Mouse (Mus musculus): ENCODE measurements around the gene Iqgap1. TPM values are rescaled to one million over a fixed set of nuclear protein-coding genes. Genes with fewer than 3 reads are reported as not detected.

The Iqgap1 gene
- polyA plus RNA-seq, 1 experiment from 2014 or later: 14.4 TPM

DNA sequence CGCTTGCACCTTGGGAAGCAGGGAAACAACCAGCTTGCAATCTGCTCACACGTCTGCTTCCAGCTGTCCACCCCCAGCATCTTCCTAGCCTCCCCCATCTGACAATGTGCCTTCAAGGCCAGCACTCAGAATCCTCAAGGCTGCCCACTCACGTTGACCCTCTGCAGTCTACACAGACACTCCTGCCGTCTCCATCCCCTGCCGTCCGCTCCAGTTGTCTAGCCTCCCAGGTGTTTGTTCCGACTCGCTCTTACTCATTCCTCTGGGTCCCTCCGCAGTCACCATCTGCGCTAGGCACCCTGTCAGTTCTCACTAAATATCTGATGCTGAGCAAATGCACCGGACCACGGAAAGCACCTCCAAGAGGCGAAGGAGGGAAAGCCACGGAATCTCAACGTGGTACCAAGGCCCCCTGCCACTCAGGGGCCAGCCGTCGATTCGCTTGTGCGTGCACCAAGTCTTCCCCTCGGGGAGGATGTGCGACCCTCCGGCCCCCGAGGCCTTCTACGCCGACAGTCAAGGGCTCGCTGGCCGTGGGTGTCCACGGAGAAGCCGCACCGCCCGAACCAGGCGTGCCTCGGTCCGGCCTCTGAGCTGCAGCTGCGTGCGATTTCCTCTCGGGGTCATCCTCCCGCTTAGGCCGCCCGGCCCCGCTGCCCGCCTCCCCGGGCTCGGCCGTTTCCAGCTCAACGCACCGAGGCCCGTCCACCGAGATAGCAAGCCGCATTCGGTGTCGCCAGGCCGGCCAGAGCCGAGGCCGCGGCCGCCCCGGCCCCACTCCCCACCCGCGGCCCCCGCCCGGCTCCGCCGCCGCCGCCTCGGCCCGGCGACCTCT, 137.8 kb downstream of the Iqgap1 start:
- no peak for ATAC-seq (ENCODE audit: insufficient read depth)
- H3K27me3 ChIP-seq: no peaks in the 10 kb centered on the region
- peaks cover 39% of the 10 kb centered on the region for H3K4me1 ChIP-seq (replicated peaks)
- peak overlapping the region; percentile 86 for H3K9ac ChIP-seq
- H3K9me3 ChIP-seq (replicated peaks): no peaks in the 10 kb centered on the region
- 2% methylated on average over 69 of the region's 69 CpGs for WGBS (ENCODE audit: insufficient replicate concordance)
- H3K4me2 ChIP-seq: peak overlapping the region; percentile 99
- H3K36me3 ChIP-seq (replicated peaks): no peaks in the 10 kb centered on the region
- peak overlapping the region; percentile 83 for H3K4me3 ChIP-seq (replicated peaks)
- H3K27ac ChIP-seq (replicated peaks): peak overlapping the region; percentile 88

GRCm38 (mm10) chr7:80685639-80686038, 140.1 kb downstream of the Iqgap1 start:
- ATAC-seq (ENCODE audit: insufficient read depth): no peak
- 26% methylated on average over 5 of the region's 5 CpGs for WGBS (ENCODE audit: insufficient replicate concordance)
- H3K4me1 ChIP-seq (replicated peaks): peaks cover 52% of the 10 kb centered on the region

GRCm38 (mm10) chr7:80682630-80683029, 143.1 kb downstream of the Iqgap1 start:
- no peak overlapping the region for H3K4me2 ChIP-seq
- H3K4me3 ChIP-seq (replicated peaks): no peak overlapping the region
- ATAC-seq (ENCODE audit: insufficient read depth): peak; percentile 18; the same call in 1 of the 2 replicates
- H3K36me3 ChIP-seq (replicated peaks): no peaks in the 10 kb centered on the region
- H3K4me1 ChIP-seq (replicated peaks): peaks cover 48% of the 10 kb centered on the region
- no peak overlapping the region for H3K27ac ChIP-seq (replicated peaks)
- no peak overlapping the region for H3K9ac ChIP-seq
- 14% methylated on average over 1 of the region's 1 CpGs for WGBS (ENCODE audit: insufficient replicate concordance)
- H3K9me3 ChIP-seq (replicated peaks): no peaks in the 10 kb centered on the region
- H3K27me3 ChIP-seq: no peaks in the 10 kb centered on the region

More at GRCm38 (mm10) chr7:80685639-80686038, 140.1 kb downstream of the Iqgap1 start:
- Histone ChIP-seq H3K27me3 (no peaks in the 10 kb centered on the region), H3K27ac (replicated peaks) (no peak overlapping the region), H3K4me3 (replicated peaks) (no peak overlapping the region), H3K9ac (no peak overlapping the region), H3K4me2 (no peak overlapping the region), H3K9me3 (replicated peaks) (no peaks in the 10 kb centered on the region), H3K36me3 (replicated peaks) (no peaks in the 10 kb centered on the region)

GRCm38 (mm10) chr7:80680218-80680847, 145.4 kb downstream of the Iqgap1 start:
- ATAC-seq (ENCODE audit: insufficient read depth): no peak
- 9% methylated on average over 12 of the region's 12 CpGs for WGBS (ENCODE audit: insufficient replicate concordance)
- Histone ChIP-seq H3K4me1 (replicated peaks) (peaks cover 34% of the 10 kb centered on the region), H3K9me3 (replicated peaks) (no peaks in the 10 kb centered on the region), H3K9ac (0 out of 2 replicates have a peak overlapping the region, but pooled peaks have one; percentile 19), H3K36me3 (replicated peaks) (no peaks in the 10 kb centered on the region), H3K4me2 (peak overlapping the region; percentile 29), H3K4me3 (replicated peaks) (no peak overlapping the region; the same call in 1 of the 2 replicates), H3K27me3 (no peaks in the 10 kb centered on the region), H3K27ac (replicated peaks) (no peak overlapping the region)

DNA sequence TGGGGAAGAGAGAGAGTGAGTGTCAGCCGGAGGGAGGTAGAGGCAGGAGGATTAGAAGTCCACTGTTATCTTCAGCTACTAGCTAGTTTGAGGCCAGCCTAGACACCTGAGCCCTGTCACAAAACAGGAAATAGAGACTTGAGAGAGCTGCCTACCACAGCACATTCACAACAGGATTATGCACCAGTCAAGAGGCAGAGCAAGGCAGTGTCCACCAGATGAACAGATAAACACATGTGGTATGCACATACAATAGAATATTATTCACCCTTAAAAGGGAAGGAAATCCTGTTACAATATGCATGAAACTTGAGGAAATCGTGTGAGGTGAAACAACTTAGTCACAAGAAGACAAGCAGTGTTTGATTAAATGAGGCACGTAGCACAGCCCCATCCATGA, 153.5 kb downstream of the Iqgap1 start:
- Histone ChIP-seq H3K36me3 (replicated peaks) (no peaks in the 10 kb centered on the region), H3K4me3 (replicated peaks) (no peak overlapping the region), H3K4me2 (no peak overlapping the region), H3K9ac (no peak overlapping the region), H3K27me3 (no peaks in the 10 kb centered on the region), H3K9me3 (replicated peaks) (no peaks in the 10 kb centered on the region), H3K4me1 (replicated peaks) (peaks cover 12% of the 10 kb centered on the region), H3K27ac (replicated peaks) (no peak overlapping the region)
- 41% methylated on average over 3 of the region's 3 CpGs for WGBS (ENCODE audit: insufficient replicate concordance)
- ATAC-seq (ENCODE audit: insufficient read depth): no peak

- Histone ChIP-seq H3K4me2 (no peak overlapping the region), H3K9ac (no peak overlapping the region), H3K27me3 (no peaks in the 10 kb centered on the region), H3K36me3 (replicated peaks) (no peaks in the 10 kb centered on the region), H3K9me3 (replicated peaks) (no peaks in the 10 kb centered on the region), H3K4me3 (replicated peaks) (no peak overlapping the region), H3K27ac (replicated peaks) (no peak overlapping the region), H3K4me1 (replicated peaks) (peaks cover 26% of the 10 kb centered on the region)
- WGBS (ENCODE audit: insufficient replicate concordance): 72% methylated on average over 6 of the region's 6 CpGs
- ATAC-seq (ENCODE audit: insufficient read depth): no peak
Observed at GRCm38 (mm10) chr7:80670889-80671288, 154.9 kb downstream of the Iqgap1 start.

DNA sequence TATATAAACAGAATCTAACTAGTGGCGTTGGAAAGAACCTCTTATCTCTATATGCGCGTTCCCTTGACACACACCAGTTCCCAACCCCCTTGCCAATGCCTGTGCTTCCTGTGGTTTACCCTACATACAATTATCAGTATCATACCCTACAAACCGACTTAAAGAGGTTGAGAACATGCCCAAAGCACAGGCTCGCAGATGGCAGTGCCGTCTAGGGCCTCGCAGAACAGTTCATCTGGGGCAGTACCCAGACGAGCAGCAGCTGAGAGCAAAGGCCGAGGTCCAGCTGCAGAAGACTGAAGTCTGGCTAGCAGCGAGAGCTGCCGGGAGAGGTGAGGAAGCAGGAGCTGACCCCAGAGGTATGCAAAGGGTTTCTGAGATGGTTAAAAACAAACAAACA, 158.6 kb downstream of the Iqgap1 start:
- H3K27ac ChIP-seq (replicated peaks): peak overlapping the region; percentile 57; the same call in 1 of the 2 replicates
- no peaks in the 10 kb centered on the region for H3K27me3 ChIP-seq
- H3K4me1 ChIP-seq (replicated peaks): peaks cover 37% of the 10 kb centered on the region
- WGBS (ENCODE audit: insufficient replicate concordance): 5% methylated on average over 11 of the region's 11 CpGs
- H3K4me2 ChIP-seq: peak overlapping the region; percentile 54
- no peak overlapping the region for H3K9ac ChIP-seq
- no peaks in the 10 kb centered on the region for H3K36me3 ChIP-seq (replicated peaks)
- no peaks in the 10 kb centered on the region for H3K9me3 ChIP-seq (replicated peaks)
- no peak overlapping the region for H3K4me3 ChIP-seq (replicated peaks)
- ATAC-seq (ENCODE audit: insufficient read depth): peak; percentile 77

DNA sequence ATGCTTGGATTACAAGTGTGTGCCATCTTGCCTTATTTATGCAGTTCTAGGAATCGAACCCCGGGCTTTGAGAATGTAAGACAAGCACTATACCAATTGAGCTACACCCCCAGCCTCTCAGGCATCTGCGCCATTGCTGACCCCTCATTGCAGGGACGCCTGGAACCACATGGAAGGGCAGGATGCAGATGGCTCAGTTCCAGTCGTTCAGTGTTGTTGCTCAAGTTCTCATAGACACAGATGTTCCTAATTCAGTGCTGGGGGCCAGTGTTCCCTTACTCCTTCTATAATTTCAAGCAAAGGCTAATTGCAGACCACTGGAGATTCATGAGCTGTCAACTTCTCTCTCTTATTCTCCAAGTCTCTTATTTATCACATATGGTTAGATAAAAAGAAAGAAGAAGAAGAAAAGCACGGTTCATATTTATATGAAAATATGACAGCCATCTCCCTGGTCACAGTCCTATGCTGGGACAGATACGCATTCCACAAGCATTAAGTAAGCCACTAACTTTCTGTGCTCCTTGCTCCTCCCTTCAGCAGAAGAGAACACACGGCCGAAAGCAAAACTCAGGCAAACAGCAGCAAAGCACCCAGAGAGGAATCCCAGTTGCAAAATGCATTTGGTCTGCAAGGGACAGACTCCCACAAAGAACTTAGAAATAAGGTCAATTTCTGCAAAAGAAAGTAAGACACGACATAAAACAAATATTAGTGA, 159.4 kb downstream of the Iqgap1 start:
- peaks cover 43% of the 10 kb centered on the region for H3K4me1 ChIP-seq (replicated peaks)
- 28% methylated on average over 10 of the region's 10 CpGs for WGBS (ENCODE audit: insufficient replicate concordance)
- H3K4me2 ChIP-seq: peak overlapping the region; percentile 54
- no peak for ATAC-seq (ENCODE audit: insufficient read depth)
- no peaks in the 10 kb centered on the region for H3K9me3 ChIP-seq (replicated peaks)
- H3K4me3 ChIP-seq (replicated peaks): peak overlapping the region; percentile 7; the same call in 1 of the 2 replicates
- peak overlapping the region; percentile 57; the same call in 1 of the 2 replicates for H3K27ac ChIP-seq (replicated peaks)
- no peaks in the 10 kb centered on the region for H3K36me3 ChIP-seq (replicated peaks)
- 0 out of 2 replicates have a peak overlapping the region, but pooled peaks have one; percentile 15 for H3K9ac ChIP-seq
- H3K27me3 ChIP-seq: no peaks in the 10 kb centered on the region

Other genes starting within 250 kb of the Iqgap1 start
- gene Crtc3, start 137.1 kb downstream of the Iqgap1 start, polyA plus RNA-seq (2015; fragmentation: Nextera tagmentation; extraction: Ambion mirVana): 4.2 TPM in 2 replicates
- gene Zscan2, start 34.9 kb upstream of the Iqgap1 start, polyA plus RNA-seq (2015; fragmentation: Nextera tagmentation; extraction: Ambion mirVana): 0.26 and 0.45 TPM in 2 replicates
- 13.2 and 13.7 TPM in 2 replicates for gene Wdr73, start 75.3 kb upstream of the Iqgap1 start, polyA plus RNA-seq (2015; fragmentation: Nextera tagmentation; extraction: Ambion mirVana)
- 0.93 and 1.3 TPM in 2 replicates for gene Nmb, start 79.1 kb upstream of the Iqgap1 start, polyA plus RNA-seq (2015; fragmentation: Nextera tagmentation; extraction: Ambion mirVana)
- 96.7 and 103 TPM in 2 replicates for gene Sec11a, start 121.8 kb upstream of the Iqgap1 start, polyA plus RNA-seq (2015; fragmentation: Nextera tagmentation; extraction: Ambion mirVana)
- gene Zfp592, start 167.7 kb upstream of the Iqgap1 start, polyA plus RNA-seq (2015; fragmentation: Nextera tagmentation; extraction: Ambion mirVana): 5.5 and 6.8 TPM in 2 replicates
- gene Alpk3, start 231.6 kb upstream of the Iqgap1 start, polyA plus RNA-seq (2015; fragmentation: Nextera tagmentation; extraction: Ambion mirVana): 0.20 and 0.23 TPM in 2 replicates

Measured in liver, embryonic 15.5 days (tissue).